Mouse (Mus musculus) A20 (cell line): ENCODE results near the gene Nckap1.
A peak's percentile ranks its signal among the peaks of the same experiment; 100 is the strongest.
"Not testable (repeated sequence)": the region's sequence is repeated elsewhere in the genome, so short reads cannot be mapped to it uniquely, and the experiment has no call there.

Experiments used
- DNase-seq: peaks from one replicate; pipeline ENCODE4 v3.0.0-alpha.2; 2011; ENCODE audit warnings: low read depth, low spot score

The Nckap1 gene

DNA sequence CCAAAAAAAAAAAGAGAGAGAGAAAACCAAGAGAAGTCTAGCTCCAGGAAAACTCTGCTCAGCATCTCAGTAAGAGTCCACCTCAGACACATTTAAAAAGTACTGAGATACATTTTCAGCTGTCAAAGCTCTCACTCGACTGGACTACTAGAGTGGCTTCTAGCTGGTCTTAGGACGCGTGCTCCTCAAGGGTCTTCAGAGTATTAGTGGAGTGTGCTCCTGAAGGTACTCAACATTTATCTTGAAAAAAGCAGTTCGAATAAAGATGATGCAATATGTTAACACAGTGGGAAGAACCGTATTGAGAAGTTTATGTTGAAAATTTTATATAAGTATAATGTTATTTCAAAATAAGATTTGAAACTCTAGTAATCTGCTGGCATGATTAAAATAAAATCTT, 20.4 kb downstream of the Nckap1 start:
- DNase-seq: no peak

DNA sequence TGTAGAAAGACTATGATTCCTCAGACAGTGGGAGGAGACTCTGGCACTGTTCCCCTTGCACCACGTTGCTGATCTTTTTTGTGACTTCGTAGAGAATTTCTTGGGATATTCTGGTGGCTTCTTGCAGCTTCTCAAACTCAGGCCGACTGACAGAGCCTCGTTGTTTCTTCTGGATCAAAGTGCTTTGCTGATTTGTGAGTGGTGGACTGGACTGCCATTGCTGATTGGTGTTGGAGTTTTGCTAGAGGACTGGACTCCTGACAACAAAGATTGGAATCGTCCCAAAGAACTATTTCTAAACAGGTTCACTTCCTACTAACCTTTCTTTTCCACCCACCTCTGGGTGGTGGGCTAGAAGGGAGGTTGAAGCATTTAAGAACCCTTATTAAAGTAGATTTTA, 21.5 kb downstream of the Nckap1 start:
- DNase-seq: no peak

DNA sequence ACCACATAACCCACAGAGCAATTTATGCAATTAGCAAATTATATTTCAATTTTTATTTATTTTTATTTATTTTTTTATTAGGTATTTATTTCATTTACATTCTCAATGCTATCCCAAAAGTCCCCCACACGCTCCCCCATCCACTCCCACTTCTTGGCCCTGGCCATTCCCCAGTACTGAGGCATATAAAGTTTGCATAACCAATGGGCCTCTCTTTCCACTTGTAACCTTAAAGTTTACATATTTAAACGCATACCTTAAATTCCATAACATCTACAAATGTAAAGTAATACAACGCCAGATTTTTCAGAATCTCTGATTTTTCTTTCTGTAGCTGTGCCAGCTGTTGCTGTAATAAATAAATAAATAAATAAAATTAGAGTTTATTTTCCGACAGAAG, 26.7 kb downstream of the Nckap1 start:
- no peak for DNase-seq

DNA sequence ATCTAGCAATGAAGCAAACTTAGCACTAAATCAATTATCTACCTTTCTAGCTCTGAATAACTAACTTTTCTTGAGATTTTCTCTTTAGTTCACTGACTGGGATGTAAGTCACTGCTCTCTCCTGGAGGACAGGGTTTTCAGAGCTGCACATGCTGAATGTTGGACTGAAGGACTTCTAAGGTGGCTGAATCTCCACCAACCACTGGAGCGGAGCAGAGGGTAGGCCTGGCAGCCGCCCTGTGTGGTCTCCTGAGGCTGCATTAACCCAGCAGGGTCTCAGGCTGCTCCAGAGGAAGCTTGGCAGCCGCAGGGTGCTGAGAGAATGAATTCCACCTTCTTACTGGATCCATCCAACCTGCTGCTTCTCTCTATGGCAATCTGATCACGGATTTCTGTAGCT, 31.5 kb downstream of the Nckap1 start:
- no peak for DNase-seq

DNA sequence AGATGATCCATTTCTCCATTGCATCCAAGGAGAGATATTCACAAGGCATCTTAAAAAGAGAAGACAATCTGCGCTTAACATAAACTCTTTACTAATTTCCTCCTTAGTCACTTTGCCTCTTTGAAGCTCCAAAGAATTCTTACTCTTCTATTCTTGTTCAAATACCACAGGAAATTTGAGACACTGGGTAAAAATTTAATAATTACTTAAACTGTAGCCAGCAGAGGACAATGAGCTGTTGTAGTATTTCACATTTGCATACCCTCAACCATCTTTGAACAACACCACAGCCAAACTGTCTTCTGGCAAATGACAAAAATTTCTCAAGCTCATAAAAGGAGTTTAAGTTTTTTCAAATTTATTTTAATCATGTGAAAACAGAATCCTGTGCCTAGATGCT, 33.3 kb downstream of the Nckap1 start:
- no peak for DNase-seq

DNA sequence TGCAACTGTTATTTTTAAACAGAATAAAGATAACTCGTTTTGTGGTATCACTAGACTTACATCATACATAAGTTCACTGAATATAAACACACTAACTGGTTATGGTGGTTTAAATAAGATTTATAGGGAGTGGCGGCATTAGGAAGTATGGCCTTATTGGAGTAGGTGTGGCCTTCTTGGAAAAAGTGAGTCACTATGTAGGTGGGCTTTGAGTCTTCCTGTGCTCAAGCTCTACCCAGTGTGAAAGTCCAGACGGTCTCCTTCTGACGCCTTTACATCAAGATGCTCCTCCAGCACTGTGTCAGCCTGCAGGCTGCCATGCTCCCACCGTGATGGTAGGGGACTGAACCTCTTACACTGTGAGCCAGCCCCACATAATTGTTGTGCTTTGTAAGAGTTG, 38.4 kb downstream of the Nckap1 start:
- DNase-seq: no peak

DNA sequence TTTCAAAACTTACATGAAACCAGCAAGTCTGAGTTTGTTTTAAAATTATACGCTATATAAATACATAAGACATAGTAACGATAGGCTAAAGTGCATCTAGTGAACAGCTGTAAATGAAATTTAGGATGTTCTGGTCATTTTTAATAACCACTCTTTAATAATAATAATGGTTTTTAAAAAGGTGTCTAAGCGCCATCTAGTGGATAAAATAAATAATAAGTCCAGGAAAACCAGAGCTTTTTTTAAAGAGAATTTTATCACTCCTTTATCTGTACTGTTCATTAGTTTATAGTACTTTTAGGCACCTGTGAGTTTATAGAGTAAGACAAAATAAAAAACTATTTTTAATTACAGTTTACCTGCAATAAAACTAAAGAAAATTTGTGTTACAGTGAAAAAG, 44.0 kb downstream of the Nckap1 start:
- DNase-seq: peak; percentile 18

DNA sequence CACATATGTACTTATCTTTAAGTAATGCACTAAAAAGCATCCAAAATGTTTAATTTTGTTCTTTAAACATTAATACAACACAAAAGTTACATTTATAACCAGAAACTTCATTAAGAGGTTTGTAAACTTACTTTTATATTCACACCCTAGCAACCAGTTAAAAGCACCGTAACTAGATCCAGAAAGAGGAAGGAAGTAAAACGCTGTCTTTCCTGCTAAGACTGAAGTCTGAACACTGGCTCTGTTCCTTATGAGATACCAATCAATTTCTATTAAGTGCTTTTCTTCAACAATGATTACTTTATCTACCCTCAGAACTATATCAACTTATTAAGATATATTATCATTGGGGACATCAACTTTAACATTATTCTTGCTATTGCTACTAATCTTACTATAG, 44.6 kb downstream of the Nckap1 start:
- peak; percentile 31 for DNase-seq

DNA sequence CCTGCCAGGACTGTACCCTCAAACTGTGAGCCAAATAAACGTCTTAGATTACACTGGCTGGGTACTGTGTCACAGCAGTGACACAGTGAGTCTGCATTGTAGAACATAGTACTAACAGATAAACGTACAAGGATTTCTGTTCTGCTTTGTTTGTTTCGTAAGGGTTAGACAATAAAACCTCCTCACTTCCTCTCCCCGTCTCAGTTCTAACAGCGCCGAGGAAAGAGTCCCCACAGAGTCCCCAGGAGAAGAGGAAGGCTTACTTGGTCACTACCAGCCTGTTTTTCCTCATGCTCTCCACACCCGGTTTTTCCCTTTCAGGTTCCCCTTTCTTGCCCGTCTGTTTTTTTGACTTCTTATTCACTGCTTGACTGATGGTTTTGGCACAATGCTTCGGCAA, 56.9 kb downstream of the Nckap1 start:
- peak; percentile 70 for DNase-seq

DNA sequence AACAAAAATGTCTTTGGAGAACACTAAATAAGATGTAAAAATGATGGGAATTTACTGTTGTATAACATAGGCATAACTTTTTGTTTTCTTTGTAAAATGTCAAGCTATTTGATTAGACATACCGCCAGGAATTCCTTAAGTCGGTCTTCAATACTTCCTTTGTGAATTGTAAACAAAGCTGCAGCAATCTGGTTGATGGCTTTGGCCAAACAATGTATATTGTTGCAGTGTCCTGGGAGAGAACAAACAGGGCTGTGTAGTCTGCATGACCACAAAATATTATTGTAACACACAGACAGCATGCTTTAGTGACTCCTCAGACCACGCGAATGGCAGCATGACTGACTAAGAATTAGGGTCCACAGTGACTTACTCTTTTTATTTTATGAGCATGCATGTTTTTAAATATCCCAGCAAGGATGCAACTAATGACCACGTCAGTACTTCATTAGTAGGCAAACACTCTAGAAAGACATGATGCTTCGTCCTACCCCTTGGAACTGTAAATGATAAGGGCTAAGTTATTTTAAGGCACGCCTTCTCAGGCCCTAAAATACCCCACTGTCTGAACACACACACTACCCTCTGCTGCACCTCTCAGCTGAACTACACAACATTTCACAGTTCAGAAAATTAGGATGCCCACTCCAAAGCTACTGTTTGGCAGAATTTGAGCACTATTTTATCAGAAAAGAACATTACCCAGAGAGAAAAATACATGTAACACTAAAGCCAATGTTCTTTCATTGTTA, 75.0 kb downstream of the Nckap1 start:
- DNase-seq: no peak

DNA sequence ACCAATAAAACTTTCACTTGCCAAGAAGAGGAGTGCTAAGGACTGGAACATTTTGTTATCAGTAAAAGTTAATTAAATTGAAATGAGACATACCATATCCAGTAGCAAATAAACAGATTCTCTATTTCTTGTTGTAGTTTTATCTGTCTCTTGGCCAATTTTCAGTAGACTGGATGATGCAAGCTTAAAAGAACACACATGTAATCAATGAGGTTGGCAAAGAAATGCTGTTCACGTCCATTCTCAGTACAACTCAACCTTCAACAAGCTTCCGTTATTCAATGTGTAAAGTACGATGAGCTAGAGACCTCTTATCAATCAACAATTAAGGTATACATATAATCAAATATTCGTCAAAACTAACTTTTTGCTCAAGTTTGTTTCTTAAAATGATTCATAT, 79.0 kb downstream of the Nckap1 start:
- DNase-seq: no peak

DNA sequence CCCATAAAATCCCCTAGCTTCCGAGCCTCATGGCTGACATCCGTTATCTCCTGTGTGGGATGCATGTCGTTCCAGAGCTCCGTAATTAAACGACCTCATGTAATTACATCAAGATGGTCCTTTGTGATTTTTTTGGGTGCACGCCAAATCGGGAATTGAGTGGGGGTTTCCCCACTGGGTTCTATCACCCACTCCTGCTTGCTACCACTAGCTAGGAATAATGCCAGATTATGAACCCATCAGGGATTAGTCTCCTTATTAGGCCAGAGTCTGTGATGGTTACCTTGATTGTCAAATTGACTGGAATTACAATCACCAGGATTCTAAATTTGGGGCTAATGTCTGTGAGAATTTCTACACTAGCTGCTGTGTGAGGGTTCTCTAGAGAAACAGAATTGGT, 85.9 kb downstream of the Nckap1 start:
- DNase-seq: not testable (repeated sequence)

DNA sequence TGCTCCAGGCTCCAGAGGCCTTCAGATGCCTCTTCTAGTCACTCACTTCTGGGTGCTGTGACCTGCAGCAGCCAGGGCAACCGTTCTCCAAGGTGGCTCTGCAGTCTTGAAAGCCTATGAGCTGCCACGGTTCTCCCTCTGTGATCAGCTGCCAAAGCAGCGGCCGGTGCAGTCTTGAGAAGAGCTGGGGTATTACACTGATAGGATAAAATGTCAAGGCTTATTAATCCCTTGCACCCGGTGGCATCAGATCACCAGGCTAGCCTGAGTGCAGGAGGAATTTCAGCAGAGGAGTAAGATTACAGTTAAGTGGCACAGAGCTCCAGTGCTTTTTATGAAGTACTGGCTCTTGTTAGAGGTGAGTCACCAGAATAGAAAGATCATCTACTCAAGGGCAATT, 94.3 kb downstream of the Nckap1 start:
- DNase-seq: no peak

DNA sequence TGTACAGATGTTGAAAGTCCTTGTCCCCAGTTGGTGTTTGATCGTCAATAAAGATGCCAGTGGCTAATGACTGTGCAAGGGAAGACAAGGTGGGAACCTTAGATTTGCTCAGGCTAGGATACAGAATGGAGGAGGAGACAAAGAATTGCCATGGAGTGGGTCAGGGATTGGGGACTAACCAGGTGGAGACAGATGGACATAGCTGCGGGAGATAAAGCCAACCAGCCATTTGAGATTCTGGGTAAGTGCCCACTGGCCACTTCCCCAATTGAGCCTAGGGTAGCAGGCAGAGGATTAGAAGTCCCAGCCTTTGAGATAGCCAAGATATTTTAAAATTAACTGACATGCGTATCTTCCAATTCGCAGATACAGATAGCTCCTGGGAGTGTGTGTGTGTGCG, 96.2 kb downstream of the Nckap1 start:
- no peak for DNase-seq

DNA sequence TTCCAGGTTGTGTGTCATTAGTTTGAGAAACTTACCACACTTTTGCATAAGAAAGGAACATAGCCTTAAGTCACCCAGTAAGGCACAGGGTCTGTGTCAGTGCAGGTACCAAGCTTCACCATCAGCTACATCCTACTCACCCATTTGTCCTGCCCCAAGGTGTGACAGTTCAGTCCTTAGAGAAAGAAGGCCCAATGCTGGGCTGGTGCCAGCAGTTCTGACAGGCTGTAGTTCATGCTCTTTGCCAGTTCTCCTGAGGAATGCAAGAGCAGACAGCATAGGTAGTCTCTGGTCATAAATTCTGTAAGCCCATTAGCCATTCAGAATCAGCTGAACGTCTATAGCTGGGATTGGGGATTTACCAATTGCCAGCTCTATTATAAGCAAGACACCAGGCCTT, 105.3 kb downstream of the Nckap1 start:
- no peak for DNase-seq

DNA sequence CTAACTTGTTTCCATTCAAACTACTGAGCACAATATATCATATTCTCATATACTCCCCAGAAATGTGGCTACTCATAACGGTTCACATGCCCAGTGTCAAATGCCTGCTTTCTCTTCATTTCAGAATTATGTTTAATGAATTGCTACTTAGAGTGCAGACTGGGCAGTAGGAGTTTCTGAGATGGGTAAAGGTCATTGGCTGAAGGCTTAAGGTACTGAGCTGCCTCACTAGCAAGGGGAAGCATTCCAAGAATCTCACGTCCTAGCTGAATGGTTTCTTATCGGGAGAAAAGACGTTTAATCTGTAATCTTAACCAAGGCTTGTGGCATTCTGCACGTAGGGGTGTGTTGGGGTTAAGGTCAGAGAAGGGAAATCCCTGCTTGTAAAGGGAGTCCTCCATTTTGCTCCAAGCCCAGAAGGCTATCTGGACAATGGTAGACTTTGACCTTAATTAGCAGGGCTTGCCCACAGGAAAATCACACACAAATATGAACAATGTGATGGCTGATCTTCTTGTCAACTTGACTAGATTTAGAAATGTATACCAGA, 106.9 kb downstream of the Nckap1 start:
- no peak for DNase-seq

DNA sequence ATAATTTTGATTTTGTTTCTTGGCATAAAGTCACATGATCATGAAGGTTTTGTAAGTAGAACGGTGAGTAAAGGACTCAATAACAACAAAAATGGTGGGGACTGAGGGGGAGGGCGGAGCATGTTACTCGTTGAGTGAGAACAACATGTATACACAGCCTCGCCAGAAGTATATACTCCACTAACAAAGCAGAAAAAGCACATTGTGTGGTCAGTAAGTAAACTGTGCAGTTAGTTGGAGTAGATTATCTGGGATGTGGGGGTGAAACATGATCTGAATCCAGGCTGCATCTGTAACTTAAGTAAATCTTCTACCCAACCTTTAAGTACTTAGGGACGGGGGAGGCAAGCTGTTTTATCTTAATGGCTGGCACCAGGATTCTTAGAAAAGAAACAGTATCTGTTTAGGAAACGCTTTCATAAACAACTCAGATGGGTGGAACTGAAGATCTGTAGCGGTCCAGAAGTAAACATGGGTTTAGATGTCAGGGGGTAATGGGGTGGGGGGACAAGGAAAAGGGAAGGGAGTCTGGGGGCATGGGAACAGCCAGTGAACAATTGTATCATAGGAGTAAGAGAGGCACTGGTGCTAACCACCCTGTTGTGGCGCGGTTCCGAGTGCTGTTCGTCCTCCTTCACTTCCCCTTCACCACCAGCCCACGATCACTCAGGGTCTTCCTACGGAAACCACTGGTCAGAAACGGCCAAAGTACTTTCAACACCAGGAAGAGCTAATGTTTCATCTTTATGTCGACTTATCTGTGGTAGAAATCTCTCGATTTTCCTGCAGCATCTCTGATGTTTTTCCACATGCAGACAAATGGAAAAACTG, 115.0 kb downstream of the Nckap1 start:
- DNase-seq: no peak

DNA sequence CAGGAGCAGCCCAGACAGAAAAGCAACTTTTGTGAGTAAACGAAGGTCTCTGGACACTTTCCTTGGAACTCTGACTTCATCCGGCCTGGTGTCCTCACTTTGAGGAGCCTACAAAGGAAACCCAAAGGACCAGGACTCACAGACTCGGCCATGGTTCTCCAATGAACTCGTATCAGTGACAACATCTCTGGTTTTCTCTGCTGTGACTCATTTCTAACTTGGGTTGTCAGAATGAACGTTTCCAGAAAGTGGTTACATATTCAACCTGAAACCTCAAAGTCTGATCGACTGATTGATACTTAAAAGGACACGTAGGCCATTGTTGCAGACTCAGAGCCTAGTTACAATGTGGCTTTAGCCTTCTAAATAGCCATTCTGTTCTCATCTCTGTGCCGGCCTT, 119.4 kb downstream of the Nckap1 start:
- DNase-seq: no peak
